Mouse (Mus musculus) Muller cell, postnatal 12 days (primary cell): ENCODE data around the gene Chsy1.

ENCODE experiments used
- DNase-seq: peaks from one replicate; pipeline ENCODE4 v3.0.0-alpha.2; 2015; ENCODE audit errors: inconsistent ontology term

Gene Chsy1

DNA sequence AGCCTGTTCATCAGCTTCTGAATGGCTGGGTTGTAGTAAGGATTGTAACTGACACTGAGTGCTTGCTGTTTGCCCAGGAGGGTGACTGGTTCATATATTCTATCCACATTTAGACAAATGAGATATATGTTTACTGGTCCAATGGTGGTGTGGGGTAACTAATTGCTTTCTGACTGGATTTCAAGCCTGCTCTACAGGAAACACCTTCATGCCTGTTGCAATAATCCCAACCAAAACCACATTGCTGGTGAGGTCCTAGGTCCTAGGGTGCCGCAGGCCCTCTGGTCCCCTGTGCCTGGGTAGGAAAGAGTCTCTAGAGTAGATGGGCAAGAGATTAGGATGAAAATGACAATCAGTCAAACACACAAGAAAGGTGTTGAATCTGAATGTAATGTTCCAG lies 103.6 kb downstream of the Chsy1 start:
- DNase-seq, result no peak

DNA sequence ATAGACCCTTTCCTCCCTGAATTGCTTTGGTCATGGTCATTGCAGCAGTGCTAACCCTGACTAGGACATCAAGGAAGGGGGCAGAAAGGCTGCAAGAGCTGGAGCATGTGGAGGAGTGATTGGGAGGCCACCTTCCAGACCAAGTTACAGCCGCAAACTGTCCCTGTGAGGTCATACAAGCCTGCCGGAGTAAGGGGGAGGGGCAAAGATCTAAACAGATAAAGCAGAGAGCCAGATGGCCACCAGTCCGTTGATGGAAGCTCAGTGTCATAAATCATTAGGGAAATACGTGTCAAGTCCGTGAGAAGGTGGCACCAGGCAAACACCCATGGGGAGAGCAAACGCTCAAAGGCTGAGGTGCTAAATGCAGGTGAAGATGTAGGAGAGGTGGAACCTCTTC lies 105.2 kb downstream of the Chsy1 start:
- DNase-seq, result no peak

GRCm38 (mm10) chr7:66215911-66216310 lies 106.6 kb downstream of the Chsy1 start:
- no peak for DNase-seq

GRCm38 (mm10) chr7:66217011-66217410 lies 107.7 kb downstream of the Chsy1 start:
- DNase-seq, result no peak

GRCm38 (mm10) chr7:66217531-66218094 lies 108.3 kb downstream of the Chsy1 start:
- peak; percentile 45 for DNase-seq

DNA sequence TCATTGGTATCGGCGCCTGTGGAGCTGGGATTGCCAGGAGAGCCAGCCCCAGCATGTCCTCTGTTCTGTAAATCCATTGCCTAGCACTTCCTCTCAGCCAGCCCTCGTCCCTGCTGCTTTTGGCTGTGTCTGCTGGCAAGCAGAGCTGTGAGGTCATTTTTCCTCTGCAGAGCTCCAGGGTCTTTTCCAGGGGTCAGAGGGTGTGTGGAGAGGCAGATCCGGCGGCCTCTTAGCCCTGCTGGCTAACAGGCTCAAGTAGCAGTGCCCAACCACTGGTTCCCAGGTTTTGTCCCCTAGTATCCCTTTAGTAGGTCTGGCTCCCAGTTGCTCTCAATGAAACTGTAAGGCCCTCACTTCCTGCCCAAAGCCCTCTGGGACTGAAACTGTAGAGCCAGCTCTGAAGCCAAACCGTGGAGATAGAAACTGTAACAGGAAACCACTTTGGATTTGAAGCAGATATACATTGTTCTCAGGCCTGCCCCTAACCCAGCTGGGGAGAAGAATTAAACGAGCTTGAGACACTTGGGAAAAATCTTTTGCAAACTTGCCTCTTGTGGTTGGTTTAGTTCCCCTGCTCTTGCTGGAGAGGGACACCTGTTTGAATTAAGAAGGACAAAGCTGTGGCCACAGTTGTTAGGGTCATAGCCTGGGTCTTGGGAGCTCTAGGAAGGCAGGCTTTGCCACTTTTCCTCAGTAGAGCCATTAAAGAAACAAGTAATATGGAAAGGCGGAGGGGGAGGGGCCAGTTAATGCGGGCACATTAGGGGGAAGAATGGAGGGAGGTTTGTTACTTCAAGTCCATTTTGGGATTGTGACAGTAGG lies 109.1 kb downstream of the Chsy1 start:
- DNase-seq, result peak; percentile 63

DNA sequence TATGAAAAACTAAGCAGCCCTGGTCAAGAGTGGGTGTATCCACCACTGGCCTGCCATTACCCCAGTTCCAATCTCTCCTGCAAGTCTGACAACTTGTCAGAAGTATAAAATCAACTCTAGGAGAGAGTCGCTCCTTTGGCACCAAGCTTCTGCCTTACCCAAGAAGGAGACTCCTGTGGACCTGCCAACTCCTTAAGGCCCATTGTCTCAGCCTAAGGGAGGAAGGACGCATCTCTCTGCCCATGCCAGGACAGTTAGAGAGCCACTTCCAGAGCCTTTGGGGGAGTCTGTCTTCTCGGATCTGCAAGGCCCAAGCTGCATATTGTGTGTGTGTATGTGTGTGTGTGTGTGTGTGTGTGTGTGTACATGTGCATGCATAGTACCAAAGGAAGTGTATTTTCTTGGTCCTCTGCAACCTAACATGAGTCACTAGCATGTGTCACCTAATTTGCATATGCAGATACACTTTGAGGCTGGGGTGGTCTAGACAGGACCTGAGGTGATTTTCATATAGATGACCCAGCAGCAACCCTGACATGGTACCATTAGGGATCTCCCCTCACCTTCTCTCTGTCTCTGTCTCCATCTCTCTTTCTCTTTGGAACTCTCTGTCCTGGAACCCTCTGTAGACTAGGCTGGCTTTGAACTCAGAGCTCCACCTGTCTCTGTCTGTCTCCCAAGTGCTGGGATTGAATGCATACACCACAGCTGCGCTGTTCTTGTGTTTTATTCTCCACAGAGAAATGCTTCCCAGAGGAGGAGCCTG lies 109.9 kb downstream of the Chsy1 start:
- DNase-seq, result no peak

GRCm38 (mm10) chr7:66219794-66220227 lies 110.5 kb downstream of the Chsy1 start:
- DNase-seq, result no peak

DNA sequence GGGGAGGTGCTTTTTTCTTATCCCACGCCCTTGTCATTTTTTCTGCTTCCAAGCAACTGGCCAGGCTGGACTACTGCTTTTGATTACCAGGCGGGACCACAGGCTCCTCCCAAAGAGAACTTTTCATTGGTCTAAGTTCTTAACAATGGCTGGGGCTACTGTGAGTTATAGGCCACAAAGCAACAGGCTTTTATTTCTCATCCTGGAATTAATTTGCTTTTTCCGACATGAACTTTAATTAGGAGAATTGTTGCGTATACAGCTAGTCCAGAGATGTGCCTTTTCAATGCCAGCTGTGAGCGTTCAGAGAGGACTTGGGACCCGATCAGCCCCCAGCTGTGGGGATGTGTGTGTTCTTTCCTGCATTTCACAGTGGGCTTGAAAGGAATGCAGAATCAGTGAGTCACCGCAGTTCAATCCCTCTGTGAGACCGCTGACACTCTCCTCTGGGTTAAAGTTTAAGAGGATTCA lies 113.3 kb downstream of the Chsy1 start:
- DNase-seq, result peak; percentile 84
